Mouse (Mus musculus): ENCODE data around the gene Rilpl1.

DNA sequence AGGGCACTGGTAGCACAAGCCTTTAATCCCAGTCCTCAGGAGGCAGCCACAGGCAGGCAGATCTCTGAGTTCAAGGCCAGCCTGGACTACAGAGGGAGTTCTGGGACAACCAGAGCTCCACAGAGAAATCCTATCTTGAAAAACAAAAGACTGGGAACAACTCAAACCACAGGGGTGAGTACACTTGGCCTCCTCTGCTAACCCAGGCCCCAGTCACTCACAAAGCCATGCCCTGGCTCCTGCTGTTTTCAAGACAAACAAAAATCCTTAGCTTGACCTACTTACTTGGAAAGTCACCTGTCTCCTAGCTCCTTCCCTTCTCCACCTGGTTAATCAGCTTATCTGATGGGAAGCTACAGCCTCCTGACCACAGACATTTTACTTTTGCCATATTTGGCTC lies 66.3 kb downstream of the Rilpl1 start:
- no peak for TF ChIP-seq CTCF (IDR thresholded peaks at IDR 0.05; ENCODE audit: control insufficient read depth, insufficient read depth, insufficient replicate concordance, low read depth, low read length)
- TF ChIP-seq POLR2A (IDR thresholded peaks at IDR 0.05; ENCODE audit: control insufficient read depth, low read depth, low read length) = no peak

All from testis, adult 2 months (tissue).